Mouse (Mus musculus) brown adipose tissue, adult 24 weeks (tissue): ENCODE measurements around the gene Ten1. TPM values are rescaled to one million over a fixed set of nuclear protein-coding genes. Genes with fewer than 3 reads are reported as not detected.

Experiments used
- polyA plus RNA-seq: library from polyadenylated mRNA; stranded (reverse); fragments of >200 nt; gene quantifications from 2 replicates; pipeline ENCODE4 v1.2.4, GENCODE M21; 2012; ENCODE audit not compliant: missing spikeins, insufficient read depth, insufficient read length

The Ten1 gene
- polyA plus RNA-seq, 1 experiment, result 7.6 TPM

Other genes starting within 250 kb of the Ten1 start
- 1.5 and 2.2 TPM in 2 replicates for gene Itgb4, start 224.1 kb upstream of the Ten1 start, polyA plus RNA-seq
- gene Galk1, start 186.1 kb upstream of the Ten1 start, polyA plus RNA-seq, result 9.6 and 12.4 TPM in 2 replicates
- 85.7 and 112 TPM in 2 replicates for gene H3f3b, start 170.9 kb upstream of the Ten1 start, polyA plus RNA-seq
- 2.9 and 4.0 TPM in 2 replicates for gene Unk, start 168.5 kb upstream of the Ten1 start, polyA plus RNA-seq
- not detected in 2 replicates for gene Unc13d, start 120.9 kb upstream of the Ten1 start, polyA plus RNA-seq
- 73.7 and 124 TPM in 2 replicates for gene Wbp2, start 111.9 kb upstream of the Ten1 start, polyA plus RNA-seq
- 4.6 and 8.3 TPM in 2 replicates for gene Trim47, start 71.6 kb upstream of the Ten1 start, polyA plus RNA-seq
- 5.9 and 8.3 TPM in 2 replicates for gene Trim65, start 67.7 kb upstream of the Ten1 start, polyA plus RNA-seq
- 99.5 and 121 TPM in 2 replicates for gene Mrpl38, start 60.0 kb upstream of the Ten1 start, polyA plus RNA-seq
- gene Fbf1, start 30.7 kb upstream of the Ten1 start, polyA plus RNA-seq, result 3.8 and 5.3 TPM in 2 replicates
- 223 and 402 TPM in 2 replicates for gene Acox1, start 190 bp downstream of the Ten1 start, polyA plus RNA-seq
- 0.16 TPM in 1 of 2 replicates, not detected in the other for gene Evpl, start 39.2 kb downstream of the Ten1 start, polyA plus RNA-seq
- 23.4 and 31.3 TPM in 2 replicates for gene Srp68, start 75.4 kb downstream of the Ten1 start, polyA plus RNA-seq
- gene Galr2, start 82.1 kb downstream of the Ten1 start, polyA plus RNA-seq, result not detected in 2 replicates
- 61.2 and 74.2 TPM in 2 replicates for gene Exoc7, start 108.4 kb downstream of the Ten1 start, polyA plus RNA-seq
- not detected in 2 replicates for gene Foxj1, start 136.5 kb downstream of the Ten1 start, polyA plus RNA-seq
- 0.67 TPM in 1 of 2 replicates, not detected in the other for gene Rnf157, start 214.2 kb downstream of the Ten1 start, polyA plus RNA-seq
- gene Ubald2, start 235.2 kb downstream of the Ten1 start, polyA plus RNA-seq, result 29.8 and 38.4 TPM in 2 replicates